Comparison of ENCODE assay signal across 14 mouse cellular contexts in the genomic region with DNA sequence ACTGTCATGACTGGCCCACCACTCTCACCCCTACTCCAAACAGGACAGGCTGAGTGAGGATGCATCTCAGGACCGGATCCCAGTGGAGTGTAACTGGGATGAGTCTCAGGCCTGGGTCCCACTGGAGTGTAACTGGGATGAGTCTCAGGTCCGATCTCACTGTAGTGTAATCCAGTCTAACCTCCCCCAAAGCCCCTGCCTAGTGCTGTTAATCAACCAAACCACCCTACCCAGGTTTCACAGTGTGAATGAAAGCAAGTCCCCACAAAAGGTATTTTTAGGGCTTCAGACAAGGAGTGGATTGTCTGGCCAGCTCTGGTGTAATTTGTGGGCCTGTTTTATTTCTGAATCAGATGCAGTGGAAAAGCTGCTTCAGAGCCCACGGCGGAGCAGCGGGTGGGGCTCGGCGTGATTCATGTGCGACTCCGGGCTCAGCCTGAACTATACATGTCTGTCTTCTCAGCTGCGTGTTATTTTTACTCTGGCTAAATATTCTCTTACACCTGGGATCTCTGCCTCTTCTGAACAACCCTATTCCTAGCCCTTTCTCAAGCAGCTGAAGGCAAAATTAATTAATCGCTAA.
DNase-seq lines count a peak whose midpoint lies in the region; ATAC-seq and TF ChIP-seq lines count a peak whose summit lies in the region.
"Had no signal": no experiment of that assay in that cellular context is flagged by ENCODE, and none has a peak within 500 bp of the region (broad histone marks: within the 10 kb centered on the region; RNA-seq: fewer than 3 reads in every experiment).

No protein-coding gene starts in this region.

- H3K4me1 ChIP-seq in heart, adult 2 months (ENCODE audit: control insufficient read depth, insufficient read depth, low read length): peaks cover 15% of the 10 kb centered on the region
- peaks cover 4% of the 10 kb centered on the region; the same call in 1 of the 2 replicates for H3K4me1 ChIP-seq in embryonic facial prominence, embryonic 13.5 days
- H3K4me1 ChIP-seq: hindbrain, embryonic 10.5 days had no signal

- DNase-seq in heart, adult 2 months: no peak
- no peak for DNase-seq in heart, postnatal 25 days (ENCODE audit: low spot score)
- DNase-seq in left cerebral cortex, adult 18-20 months (ENCODE audit: low spot score in 2 of 2): peak; percentile 36
- DNase-seq in left cerebral cortex, postnatal 10 days (ENCODE audit: extremely low spot score in 1 of 2, low spot score in 2 of 2): no peak
- DNase-seq in right cerebral cortex, postnatal 10 days (ENCODE audit: low spot score in 2 of 2): peak; percentile 49 to 58
- DNase-seq in cerebellum, adult 11-12 months: no peak
- DNase-seq in urinary bladder, adult 18-20 months (ENCODE audit: low spot score in 2 of 2): no peak
- DNase-seq: cerebellum, postnatal 14 days; kidney, postnatal 10 days; layer of hippocampus, postnatal 36 days; lung, adult 2 months; thymus, postnatal 25 days had no signal

- no peak overlapping the region for H3K9ac ChIP-seq in heart, adult 2 months (ENCODE audit: low read depth, low read length)
- no peak overlapping the region for H3K9ac ChIP-seq in embryonic facial prominence, embryonic 13.5 days

- peak overlapping the region; percentile 26; the same call in 1 of the 2 replicates for H3K27ac ChIP-seq in heart, adult 2 months
- peak overlapping the region; percentile 35 for H3K27ac ChIP-seq in embryonic facial prominence, embryonic 13.5 days
- H3K27ac ChIP-seq: hindbrain, embryonic 10.5 days had no signal

- no peak overlapping the region for H3K4me3 ChIP-seq in heart, adult 2 months
- H3K4me3 ChIP-seq in embryonic facial prominence, embryonic 13.5 days: no peak overlapping the region
- H3K4me3 ChIP-seq: hindbrain, embryonic 10.5 days had no signal

- 52% methylated on average over 11 of the region's 11 CpGs for WGBS in heart, adult 2 months
- WGBS in embryonic facial prominence, embryonic 13.5 days: 70% methylated on average over 11 of the region's 11 CpGs

- TF ChIP-seq CTCF in heart, adult 2 months (IDR thresholded peaks at IDR 0.05): no peak

- no peaks in the 10 kb centered on the region; the same call in 1 of the 2 replicates for H3K79me2 ChIP-seq in heart, adult 2 months (replicated peaks; ENCODE audit: control insufficient read depth, insufficient read depth, low read length)

- no peak for TF ChIP-seq EP300 in heart, adult 2 months (IDR thresholded peaks at IDR 0.05; ENCODE audit: insufficient read depth, low read depth, low read length)

- H3K4me2 ChIP-seq in embryonic facial prominence, embryonic 13.5 days: no peak overlapping the region

- H3K9me3 ChIP-seq in embryonic facial prominence, embryonic 13.5 days: no peaks in the 10 kb centered on the region
- H3K9me3 ChIP-seq: hindbrain, embryonic 10.5 days had no signal

- TF ChIP-seq POLR2A in heart, adult 2 months (IDR thresholded peaks at IDR 0.05; ENCODE audit: insufficient read depth, low read depth, low read length): no peak

- peaks cover 8% of the 10 kb centered on the region for H3K36me3 ChIP-seq in heart, adult 2 months (ENCODE audit: control insufficient read depth, insufficient read depth, low read length)
- H3K36me3 ChIP-seq in embryonic facial prominence, embryonic 13.5 days: no peaks in the 10 kb centered on the region
- H3K36me3 ChIP-seq: hindbrain, embryonic 10.5 days had no signal

- H3K27me3 ChIP-seq in heart, adult 2 months (ENCODE audit: control insufficient read depth, insufficient read depth, low read length): no peaks in the 10 kb centered on the region
- H3K27me3 ChIP-seq in embryonic facial prominence, embryonic 13.5 days: no peaks in the 10 kb centered on the region

- intact Hi-C loops in heart, adult 2 months (cut with DNase I): no loop called here
- intact Hi-C loops in heart, postnatal 25 days (cut with DNase I): no loop called here
- intact Hi-C loops in left cerebral cortex, postnatal 10 days (cut with DNase I): no loop called here

- no peak for ATAC-seq in embryonic facial prominence, embryonic 13.5 days (ENCODE audit: insufficient number of reproducible peaks, insufficient read depth, low FRiP score, low TSS enrichment, low read depth)

Comparison
In these comparisons a context has a peak if more than half of its experiments do, and no peak if none do; other contexts are left out.
1. DNase-seq: peak in left cerebral cortex, adult 18-20 months (2 of 2) and right cerebral cortex, postnatal 10 days (2 of 2); none in heart, adult 2 months (0 of 2), heart, postnatal 25 days (single experiment), left cerebral cortex, postnatal 10 days (0 of 2), cerebellum, adult 11-12 months (single experiment) and urinary bladder, adult 18-20 months (0 of 2).